Mouse (Mus musculus) kidney, adult 10 weeks (tissue): ENCODE results near the gene Eno2. TPM values are rescaled to one million over a fixed set of nuclear protein-coding genes. Genes with fewer than 3 reads are reported as not detected.

Source experiments
- polyA plus RNA-seq: library from polyadenylated mRNA; stranded (reverse); fragments of 350-450 nt; fragmentation: Illumina TruSeq; extraction: RNeasy Lipid Tissue Mini Kit (QIAGEN cat#74804); gene quantifications from one replicate; pipeline ENCODE4 v1.2.3, GENCODE M21; 2014; ENCODE audit warnings: low read depth, low replicate concordance

Gene Eno2
- not detected for polyA plus RNA-seq

DNA sequence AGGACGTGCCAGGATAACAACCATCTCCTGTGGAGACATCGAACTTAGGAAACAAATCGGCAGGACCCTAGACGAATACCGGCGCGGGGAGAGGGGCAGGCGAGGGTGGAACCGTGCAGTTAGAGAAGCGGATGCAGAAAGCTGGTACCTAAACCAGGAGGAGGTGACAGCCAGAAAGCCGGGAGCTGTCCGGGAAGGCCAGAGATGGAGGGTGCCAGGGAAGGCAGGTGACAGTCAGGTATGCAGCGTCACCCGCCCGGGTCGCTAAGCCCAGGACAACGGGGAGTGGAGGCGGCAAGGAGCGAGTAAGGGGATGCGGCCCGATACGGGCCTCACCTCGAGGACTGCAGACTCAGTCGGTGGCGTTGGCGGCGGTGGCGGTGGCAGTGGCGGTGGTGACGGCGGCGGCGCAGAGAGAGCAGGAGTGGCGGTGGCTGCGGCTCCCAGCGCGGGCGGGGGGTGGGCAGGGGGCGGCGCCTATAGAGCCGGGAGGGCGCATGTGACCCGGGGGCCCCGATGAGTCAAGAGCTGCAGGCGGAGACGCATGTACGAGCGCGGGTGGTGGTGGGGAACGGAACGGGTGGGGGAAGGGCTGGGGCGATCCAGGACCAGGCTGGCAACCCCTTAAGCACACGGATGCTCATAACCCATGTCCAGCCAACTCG is at the start of gene Eno2:
TSS of gene Eno2 (minus strand) at position 573 of the 665 bp plus-strand sequence.

DNA sequence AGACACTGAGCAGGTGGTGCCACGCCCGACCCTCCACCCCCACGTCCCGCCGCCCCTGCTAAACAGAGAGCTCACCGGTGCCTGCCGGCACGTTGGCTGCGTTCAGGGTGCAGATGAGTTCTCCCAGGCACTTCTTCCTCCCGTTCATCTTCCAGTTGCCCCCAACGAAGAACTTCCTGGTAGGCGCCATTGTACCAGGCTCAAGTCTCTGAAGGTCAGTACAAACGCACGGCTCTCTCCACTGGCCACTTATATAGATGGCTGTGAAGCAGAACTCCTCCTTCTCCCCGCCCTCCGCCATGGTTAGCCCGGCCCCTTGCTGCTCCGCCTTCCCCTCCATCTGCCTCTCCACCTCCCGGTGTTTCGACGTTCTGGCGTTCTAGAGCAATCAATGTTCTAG is 44.5 kb upstream of the Eno2 start, which contains the start of gene Tpi1:
TSS of gene Tpi1 (minus strand) at position 364 of the 400 bp plus-strand sequence.

DNA sequence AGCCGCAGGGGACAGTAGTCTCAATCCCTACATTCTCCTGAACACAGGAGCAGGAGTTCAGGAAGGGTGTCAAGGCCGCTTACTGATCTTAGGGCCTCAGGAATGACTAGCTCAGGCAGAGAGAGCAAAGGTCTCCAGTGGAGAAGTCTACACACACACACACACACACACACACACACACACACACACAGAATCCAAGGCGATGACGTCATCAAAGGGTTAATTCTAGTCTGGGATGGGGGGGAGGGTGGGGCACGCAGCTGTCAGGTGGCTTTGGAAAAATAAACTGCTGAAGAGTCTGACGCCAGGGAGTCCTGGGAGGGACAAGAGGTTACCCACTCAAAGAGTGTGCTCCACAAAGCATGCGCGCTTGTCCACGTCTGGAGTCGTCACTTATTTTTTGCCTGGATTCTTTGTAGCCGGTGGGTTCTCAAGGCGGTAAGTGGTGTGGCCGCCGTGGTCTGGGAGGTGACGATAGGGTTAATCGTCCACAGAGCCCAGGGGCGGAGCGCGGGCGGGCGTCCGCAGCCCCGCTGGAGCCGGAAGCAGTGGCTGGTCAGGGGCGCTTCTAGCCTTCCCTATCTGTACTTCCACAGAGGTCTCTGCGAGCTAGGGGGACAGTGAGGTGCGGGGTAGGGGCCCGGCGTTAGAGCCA is 39.0 kb upstream of the Eno2 start, which contains the start of gene Spsb2:
TSS of gene Spsb2 (plus strand) at position 304 of the 655 bp plus-strand sequence.

GRCm38 (mm10) chr6:124779222-124779983 is 9.9 kb upstream of the Eno2 start, which contains the start of gene Lrrc23:
TSS of gene Lrrc23 (minus strand) at chr6:124779727.

GRCm38 (mm10) chr6:124755831-124756595 is 13.5 kb downstream of the Eno2 start, which contains the start of the genes Gm45234 and Atn1:
TSS of gene Gm45234 (minus strand) at chr6:124756021.
TSS of gene Atn1 (minus strand) at chr6:124756524.

DNA sequence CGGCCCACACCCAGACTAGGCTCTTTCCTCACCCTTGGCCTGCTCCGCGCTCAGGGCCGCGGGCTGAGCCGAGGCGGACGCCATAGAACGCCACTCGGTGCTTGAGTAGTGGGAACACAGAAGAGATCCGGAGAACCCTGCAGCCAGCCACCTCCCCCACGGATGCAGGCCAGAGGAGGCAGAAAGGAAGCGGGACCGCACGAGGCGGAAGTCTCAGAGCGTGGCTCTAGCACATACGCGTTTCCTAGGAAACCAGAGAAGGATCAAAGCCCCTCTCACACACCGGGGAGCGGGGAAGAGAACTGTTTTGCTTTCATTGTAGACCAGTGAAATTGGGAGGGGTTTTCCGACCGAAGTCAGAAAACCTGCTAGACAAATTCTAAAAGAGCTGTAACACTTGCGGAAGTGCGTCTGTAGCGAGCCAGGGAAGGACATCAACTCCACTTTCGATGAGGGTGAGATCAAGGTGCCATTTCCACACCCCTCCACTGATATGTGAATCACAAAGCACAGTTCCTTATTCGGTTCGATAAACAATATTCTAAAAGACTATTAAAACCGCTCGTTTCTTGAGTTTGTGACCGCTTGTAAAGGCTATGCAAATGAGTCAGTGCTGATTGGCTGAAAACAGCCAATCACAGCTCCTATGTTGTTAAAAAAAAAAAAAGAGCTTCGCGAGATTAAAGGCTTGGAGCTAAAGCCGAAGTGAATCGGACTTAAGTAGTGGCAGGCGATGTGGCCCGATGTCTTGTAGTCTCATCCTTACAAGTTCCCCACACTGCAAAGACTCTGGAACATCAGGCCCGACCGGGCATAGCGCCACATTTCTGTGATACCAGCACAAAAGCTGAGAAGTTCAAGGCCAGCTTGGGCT is 28.3 kb downstream of the Eno2 start, which contains the start of gene Grcc10:
TSS of gene Grcc10 (minus strand) at position 487 of the 874 bp plus-strand sequence.

GRCm38 (mm10) chr6:124738511-124739023 is 30.9 kb downstream of the Eno2 start, which contains the start of gene Ptpn6:
TSS of gene Ptpn6 (minus strand) at chr6:124738714.

GRCm38 (mm10) chr6:124711824-124712782 is 57.4 kb downstream of the Eno2 start, which contains the start of the genes Emg1 and Phb2:
TSS of gene Emg1 (minus strand) at chr6:124712178.
TSS of gene Phb2 (plus strand) at chr6:124712336.

Other genes starting within 250 kb of the Eno2 start
- gene C1s1, start 227.3 kb downstream of the Eno2 start, polyA plus RNA-seq, result 38.4 TPM
- not detected for gene C1rb, start 199.4 kb downstream of the Eno2 start, polyA plus RNA-seq
- gene C1s2, start 133.6 kb downstream of the Eno2 start, polyA plus RNA-seq, result 0.20 TPM
- 51.6 TPM for gene Lpcat3, start 106.6 kb downstream of the Eno2 start, polyA plus RNA-seq
- 19.5 TPM for gene Emg1, start 57.5 kb downstream of the Eno2 start, polyA plus RNA-seq
- 27.3 TPM for gene Phb2, start 57.3 kb downstream of the Eno2 start, polyA plus RNA-seq
- gene Ptpn6, start 31.0 kb downstream of the Eno2 start, polyA plus RNA-seq, result 1.1 TPM
- gene Grcc10, start 28.3 kb downstream of the Eno2 start, polyA plus RNA-seq, result 2.9 TPM
- not detected for gene Gm45234, start 13.7 kb downstream of the Eno2 start, polyA plus RNA-seq
- 1.1 TPM for gene Atn1, start 13.1 kb downstream of the Eno2 start, polyA plus RNA-seq
- gene Lrrc23, start 10.1 kb upstream of the Eno2 start, polyA plus RNA-seq, result not detected
- 0.36 TPM for gene Spsb2, start 39.0 kb upstream of the Eno2 start, polyA plus RNA-seq
- gene Tpi1, start 44.6 kb upstream of the Eno2 start, polyA plus RNA-seq, result 40.9 TPM
- 17.3 TPM for gene Usp5, start 59.8 kb upstream of the Eno2 start, polyA plus RNA-seq
- 0.69 TPM for gene Cdca3, start 59.9 kb upstream of the Eno2 start, polyA plus RNA-seq
- not detected for gene Gnb3, start 70.6 kb upstream of the Eno2 start, polyA plus RNA-seq
- not detected for gene P3h3, start 88.1 kb upstream of the Eno2 start, polyA plus RNA-seq
- not detected for gene Gpr162, start 94.3 kb upstream of the Eno2 start, polyA plus RNA-seq
- 0.36 TPM for gene Cd4, start 118.5 kb upstream of the Eno2 start, polyA plus RNA-seq
- gene Lag3, start 142.0 kb upstream of the Eno2 start, polyA plus RNA-seq, result not detected
- gene Ptms, start 150.4 kb upstream of the Eno2 start, polyA plus RNA-seq, result 287 TPM
- 11.8 TPM for gene Mlf2, start 161.7 kb upstream of the Eno2 start, polyA plus RNA-seq
- 21.7 TPM for gene Cops7a, start 195.9 kb upstream of the Eno2 start, polyA plus RNA-seq
- gene Pianp, start 227.0 kb upstream of the Eno2 start, polyA plus RNA-seq, result not detected
- gene Zfp384, start 239.5 kb upstream of the Eno2 start, polyA plus RNA-seq, result 12.1 TPM